Mouse (Mus musculus) CD8-positive naive resting alpha-beta T cell, adult 2 months (primary cell): ENCODE results near the gene Ddah1.

Experiments
- DNase-seq, 2 experiments: peaks; one replicate each; pipeline ENCODE4 v3.0.0; 2022; ENCODE audit warnings: low read depth in 2 of 2, low spot score in 2 of 2

The Ddah1 gene

GRCm38 (mm10) chr3:145763642-145763972 lies 5.1 kb downstream of the Ddah1 start:
- DNase-seq: no peak

GRCm38 (mm10) chr3:145764416-145764815 lies 5.9 kb downstream of the Ddah1 start:
- DNase-seq: no peak

GRCm38 (mm10) chr3:145768439-145768838 lies 10.0 kb downstream of the Ddah1 start:
- no peak for DNase-seq

- no peak for DNase-seq
These were observed 14.9 kb downstream of the Ddah1 start for GRCm38 (mm10) chr3:145773384-145773783.

GRCm38 (mm10) chr3:145774336-145774735 lies 15.9 kb downstream of the Ddah1 start:
- DNase-seq: no peak

- DNase-seq: no peak
These were observed 16.8 kb downstream of the Ddah1 start for GRCm38 (mm10) chr3:145775236-145775635.

GRCm38 (mm10) chr3:145775862-145776261 lies 17.4 kb downstream of the Ddah1 start:
- DNase-seq: no peak

GRCm38 (mm10) chr3:145777006-145777405 lies 18.5 kb downstream of the Ddah1 start:
- DNase-seq: no peak

GRCm38 (mm10) chr3:145778406-145778922 lies 20.0 kb downstream of the Ddah1 start:
- DNase-seq: no peak

GRCm38 (mm10) chr3:145779279-145779973 lies 21.0 kb downstream of the Ddah1 start:
- no peak for DNase-seq

GRCm38 (mm10) chr3:145780784-145781442 lies 22.4 kb downstream of the Ddah1 start:
- DNase-seq: no peak

- DNase-seq: no peak
These were observed 26.8 kb downstream of the Ddah1 start for GRCm38 (mm10) chr3:145785244-145785643.

GRCm38 (mm10) chr3:145787303-145787702 lies 28.8 kb downstream of the Ddah1 start:
- DNase-seq: no peak

- no peak for DNase-seq
These were observed 30.6 kb downstream of the Ddah1 start for GRCm38 (mm10) chr3:145789114-145789513.

GRCm38 (mm10) chr3:145790233-145790632 lies 31.8 kb downstream of the Ddah1 start:
- DNase-seq: no peak

- DNase-seq: no peak
These were observed 32.2 kb downstream of the Ddah1 start for GRCm38 (mm10) chr3:145790709-145791108.

GRCm38 (mm10) chr3:145794355-145794754 lies 35.9 kb downstream of the Ddah1 start:
- DNase-seq: no peak

GRCm38 (mm10) chr3:145795896-145796295 lies 37.4 kb downstream of the Ddah1 start:
- DNase-seq: no peak

- no peak for DNase-seq
These were observed 39.6 kb downstream of the Ddah1 start for GRCm38 (mm10) chr3:145798042-145798441.

GRCm38 (mm10) chr3:145798751-145799188 lies 40.3 kb downstream of the Ddah1 start:
- no peak for DNase-seq

- no peak for DNase-seq
These were observed 40.9 kb downstream of the Ddah1 start for GRCm38 (mm10) chr3:145799365-145799764.

- DNase-seq: no peak
These were observed 43.6 kb downstream of the Ddah1 start for GRCm38 (mm10) chr3:145802106-145802505.

GRCm38 (mm10) chr3:145805848-145806247 lies 47.4 kb downstream of the Ddah1 start:
- no peak for DNase-seq
